Mouse (Mus musculus) small intestine, adult 2 months (tissue): ENCODE measurements around the gene Ceacam15.

ENCODE experiments used
- CTCF ChIP-seq: fragments of 200-500 bp; IDR thresholded peaks from 2 replicates; pipeline ENCODE4 v1.5.1; 2012; ENCODE audit warnings: low read depth, mild to moderate bottlenecking, control low read depth, inconsistent platforms, low read length, moderate library complexity, mixed read lengths; ENCODE audit not compliant: insufficient replicate concordance, insufficient read length; ENCODE audit errors: extremely low read depth
- POLR2A ChIP-seq: fragments of 200-500 bp; IDR thresholded peaks from 2 replicates; pipeline ENCODE4 v1.6.1; 2012; ENCODE audit warnings: low read depth, mild to moderate bottlenecking, control low read depth, inconsistent platforms, low read length, moderate library complexity

GRCm38 (mm10) chr7:16628096-16628771 is 47.3 kb downstream of the Ceacam15 start:
- TF ChIP-seq CTCF: peak; percentile 47; the same call in 1 of the 2 replicates
- no peak for TF ChIP-seq POLR2A
